Mouse (Mus musculus) layer of hippocampus, adult 2 months (tissue): Measurements from ENCODE around the gene Rpl10a. TPM values are rescaled to one million over a fixed set of nuclear protein-coding genes. Genes with fewer than 3 reads are reported as not detected.
A peak's percentile ranks its signal among the peaks of the same experiment; 100 is the strongest.
"Not testable (repeated sequence)": the region's sequence is repeated elsewhere in the genome, so short reads cannot be mapped to it uniquely, and the experiment has no call there.

Source experiments
- DNase-seq, 2 experiments: peaks; one replicate each; pipeline ENCODE4 v3.0.0; 2022; ENCODE audit warnings: low spot score in 2 of 2
- H3K27ac ChIP-seq: fragments of 200-600 bp; 2 replicates; pipeline ENCODE4 v1.8.1; 2022
- H3K4me3 ChIP-seq: fragments of 200-600 bp; 2 replicates; pipeline ENCODE4 v1.8.1; 2022; ENCODE audit warnings: mild to moderate bottlenecking
- CTCF ChIP-seq: fragments of 200-600 bp; conservative IDR thresholded peaks from 2 replicates; pipeline ENCODE4 v1.8.1; 2022; ENCODE audit warnings: antibody characterized with exemption, mild to moderate bottlenecking, moderate library complexity
- total RNA-seq, 2 experiments: library from RNA; stranded (reverse); gene quantifications; 2 replicates each; pipeline ENCODE4 v1.2.3; 2021

Rpl10a gene
- total RNA-seq, 2 experiments from 2014 or later = 345 to 350 TPM

DNA sequence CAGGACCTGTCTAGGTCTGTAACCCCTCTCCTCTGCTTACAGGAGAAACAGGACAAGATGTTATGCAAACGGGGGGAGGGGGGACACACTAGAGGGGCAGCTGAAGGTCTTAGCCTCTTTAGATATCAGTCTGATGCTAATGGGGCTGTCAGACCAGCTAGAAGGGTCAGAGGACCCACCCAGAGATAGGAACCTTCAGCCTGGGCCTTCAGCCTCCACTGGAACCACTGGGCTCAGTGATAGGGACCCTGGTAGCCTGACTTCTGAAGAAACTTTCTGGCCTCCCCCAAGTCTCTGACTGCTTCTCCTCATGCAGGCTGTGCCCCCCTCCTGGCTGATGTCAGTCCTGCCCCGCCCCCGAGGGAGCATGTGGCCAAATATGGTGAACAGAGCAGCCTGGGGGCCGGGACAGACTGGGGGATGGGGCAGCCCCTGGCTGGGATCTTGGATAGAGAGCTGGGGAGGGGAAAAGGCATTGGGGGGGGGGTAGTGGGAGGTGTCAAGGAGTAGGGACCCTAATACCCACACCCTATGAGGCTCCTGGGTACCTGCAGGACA, 15.9 kb downstream of the Rpl10a start:
- no peak for DNase-seq
- Histone ChIP-seq H3K27ac (no peak overlapping the region), H3K4me3 (no peak overlapping the region)
- TF ChIP-seq CTCF = no peak

DNA sequence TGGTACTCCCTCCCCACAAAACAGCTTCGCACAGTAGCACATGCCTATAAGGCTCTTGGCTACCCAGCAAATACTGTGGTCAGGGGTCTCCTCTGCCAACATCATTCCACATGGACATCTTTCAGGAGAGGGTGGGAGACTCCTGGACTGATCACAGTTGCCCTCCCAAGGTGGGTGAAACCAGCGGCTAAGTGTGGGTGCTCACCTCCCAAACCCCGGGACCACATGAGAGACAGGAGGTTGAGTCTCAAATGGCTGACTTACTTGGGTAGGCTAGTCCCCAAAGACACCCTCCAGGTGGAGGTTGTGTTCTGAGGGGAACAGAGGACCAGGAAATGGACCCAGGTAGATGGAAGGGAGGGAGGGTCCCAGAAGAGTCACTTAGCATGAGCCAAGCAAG, 16.4 kb downstream of the Rpl10a start:
- Histone ChIP-seq H3K27ac (no peak overlapping the region), H3K4me3 (no peak overlapping the region)
- TF ChIP-seq CTCF = no peak
- DNase-seq = no peak

DNA sequence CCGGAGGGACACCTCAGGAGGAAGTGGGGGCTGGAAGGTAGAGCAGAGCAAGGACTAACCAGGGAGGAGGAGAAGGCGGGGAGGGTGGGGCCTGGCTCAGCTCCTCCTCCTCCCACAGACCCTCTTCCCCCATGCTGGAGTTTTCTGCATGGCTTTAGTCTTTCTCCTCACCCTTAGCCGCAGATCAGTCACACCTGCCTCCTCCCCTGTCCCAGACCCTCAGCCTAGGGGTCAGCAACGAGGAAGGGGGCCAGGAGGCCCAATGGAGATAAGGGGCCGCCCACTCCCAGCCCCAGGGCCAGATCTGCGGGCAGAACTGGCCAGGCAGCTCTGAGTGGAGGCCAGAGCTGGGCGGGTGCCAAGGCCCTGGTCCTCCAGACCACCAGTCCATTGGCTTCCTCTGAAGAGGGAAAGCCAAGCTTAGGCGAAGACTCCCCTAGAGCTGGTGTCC, 17.0 kb downstream of the Rpl10a start:
- Histone ChIP-seq H3K27ac (no peak overlapping the region), H3K4me3 (no peak overlapping the region)
- no peak for DNase-seq
- TF ChIP-seq CTCF = no peak

GRCm38 (mm10) chr17:28345882-28346281, 17.6 kb downstream of the Rpl10a start:
- TF ChIP-seq CTCF = no peak
- DNase-seq = no peak
- Histone ChIP-seq H3K4me3 (no peak overlapping the region), H3K27ac (no peak overlapping the region)

- Histone ChIP-seq H3K27ac (no peak overlapping the region), H3K4me3 (no peak overlapping the region)
- DNase-seq = no peak
- no peak for TF ChIP-seq CTCF
These were observed 19.1 kb downstream of the Rpl10a start for GRCm38 (mm10) chr17:28347327-28347726.

DNA sequence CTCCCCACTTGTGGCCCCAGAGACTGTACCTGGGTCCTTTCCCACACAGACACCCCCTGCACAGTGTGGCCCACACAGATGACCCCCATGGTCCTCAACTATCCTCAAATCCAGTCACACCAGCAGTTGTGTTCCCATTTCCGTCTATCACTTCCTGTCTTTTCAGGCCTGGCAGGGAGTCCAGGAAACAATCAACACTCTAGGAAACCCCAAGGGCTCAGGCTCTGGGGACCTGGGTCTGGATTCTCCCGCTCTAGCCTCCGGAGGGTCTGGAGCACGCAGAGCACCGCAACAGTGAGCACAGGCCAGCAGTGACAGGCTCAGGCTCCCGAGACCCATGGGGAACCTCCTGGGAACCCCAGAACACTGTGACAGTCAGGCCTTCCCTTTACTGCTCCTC, 19.9 kb downstream of the Rpl10a start:
- DNase-seq = no peak
- TF ChIP-seq CTCF = no peak
- Histone ChIP-seq H3K4me3 (no peak overlapping the region), H3K27ac (no peak overlapping the region)

DNA sequence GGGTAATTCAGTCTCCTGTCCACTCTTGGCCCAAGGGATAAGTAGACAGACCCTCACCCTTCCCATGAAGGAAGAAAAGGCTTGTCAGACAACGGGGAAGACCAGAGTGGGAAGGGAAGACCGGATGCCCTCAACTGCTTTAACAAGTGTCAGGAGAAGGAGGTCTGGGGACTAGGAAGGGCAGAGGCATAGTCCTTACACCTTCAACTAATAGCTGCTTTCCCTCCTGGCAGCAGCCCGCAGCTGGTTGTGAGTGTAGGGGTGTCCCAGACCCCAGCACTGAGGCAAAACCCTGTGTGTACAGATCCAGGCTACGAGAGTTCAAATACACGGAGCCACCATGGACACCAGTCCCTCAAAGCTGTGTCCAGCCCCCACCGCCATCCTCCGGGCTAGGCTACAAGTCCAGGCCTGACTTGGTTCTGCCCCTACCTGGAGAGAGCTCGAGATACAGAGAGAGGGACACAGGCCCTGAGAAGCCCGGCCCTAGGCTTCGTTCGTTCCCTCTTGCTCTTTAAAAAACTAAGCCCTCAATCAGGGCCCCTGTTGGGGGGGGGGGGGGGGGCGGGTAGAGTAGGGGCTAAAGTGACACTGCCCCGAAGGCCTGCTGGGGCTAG, 21.1 kb downstream of the Rpl10a start:
- TF ChIP-seq CTCF = no peak
- H3K4me3 ChIP-seq = peak overlapping the region; percentile 61
- H3K27ac ChIP-seq = no peak overlapping the region; the same call in 1 of the 2 replicates
- no peak for DNase-seq

GRCm38 (mm10) chr17:28349901-28350465, 21.7 kb downstream of the Rpl10a start:
- Histone ChIP-seq H3K4me3 (peak overlapping the region; percentile 61), H3K27ac (peak overlapping the region; percentile 62; the same call in 1 of the 2 replicates)
- no peak for DNase-seq
- no peak for TF ChIP-seq CTCF

GRCm38 (mm10) chr17:28350466-28351352, 22.4 kb downstream of the Rpl10a start, which contains the start of gene Tead3:
Gene Tead3, minus strand, starts transcription at chr17:28350817.
- DNase-seq = no peak
- Histone ChIP-seq H3K4me3 (peak within 1 kb of the TSS; percentile 61), H3K27ac (peak within 1 kb of the TSS; percentile 69)
- TF ChIP-seq CTCF = no peak

DNA sequence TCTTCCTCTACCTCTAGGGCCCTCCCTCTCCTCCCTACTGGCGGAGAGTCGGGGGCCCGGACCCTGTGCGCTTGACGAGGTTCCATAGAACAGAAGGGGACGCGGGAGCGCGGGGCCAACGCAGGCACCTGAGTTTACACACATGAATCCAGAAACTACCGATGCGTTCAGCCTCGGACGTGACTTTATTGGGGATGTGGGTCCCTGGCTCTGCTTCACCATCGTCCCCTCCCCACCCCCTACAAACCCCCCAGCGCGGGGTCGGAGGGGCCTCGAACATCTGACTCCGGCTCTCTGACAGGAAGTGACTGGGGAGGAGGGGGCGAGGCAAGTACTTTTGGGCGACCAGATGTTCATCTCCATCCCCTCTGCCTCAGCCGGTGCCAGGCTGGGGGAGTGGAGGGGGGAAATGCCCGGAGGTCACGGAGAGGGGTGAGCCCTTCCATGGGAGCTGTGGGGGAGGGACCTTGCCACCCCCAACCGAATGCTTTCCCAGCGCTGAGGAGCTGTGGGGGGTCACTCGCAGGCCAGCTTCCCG, 23.2 kb downstream of the Rpl10a start:
- Histone ChIP-seq H3K27ac (peak overlapping the region; percentile 69; the same call in 1 of the 2 replicates), H3K4me3 (peak overlapping the region; percentile 61)
- no peak for TF ChIP-seq CTCF
- no peak for DNase-seq

- H3K27ac ChIP-seq = no peak overlapping the region
- TF ChIP-seq CTCF = no peak
- DNase-seq = no peak
- no peak overlapping the region for H3K4me3 ChIP-seq
These were observed 23.7 kb downstream of the Rpl10a start for GRCm38 (mm10) chr17:28352018-28352417.

DNA sequence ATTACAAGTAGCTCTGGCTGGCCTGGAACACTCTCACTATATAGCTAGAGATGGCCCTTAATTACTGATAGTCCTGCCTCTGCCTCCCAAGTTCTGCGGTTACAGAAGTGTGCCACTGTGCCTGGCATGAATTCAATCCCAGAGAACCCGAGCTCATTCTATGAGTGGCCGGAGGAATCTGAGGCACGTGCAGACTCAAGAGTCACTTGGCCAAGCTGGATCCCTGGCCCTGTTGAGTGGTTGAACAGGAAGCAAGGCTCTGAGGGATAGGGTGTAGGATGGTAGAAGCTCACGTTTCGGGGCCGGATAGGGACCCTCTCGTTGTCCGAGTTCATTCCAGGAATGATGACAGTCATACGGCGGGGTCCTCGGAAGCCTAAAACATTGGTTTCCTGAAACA, 27.6 kb downstream of the Rpl10a start:
- H3K4me3 ChIP-seq = no peak overlapping the region
- no peak overlapping the region for H3K27ac ChIP-seq
- no peak for DNase-seq
- no peak for TF ChIP-seq CTCF

DNA sequence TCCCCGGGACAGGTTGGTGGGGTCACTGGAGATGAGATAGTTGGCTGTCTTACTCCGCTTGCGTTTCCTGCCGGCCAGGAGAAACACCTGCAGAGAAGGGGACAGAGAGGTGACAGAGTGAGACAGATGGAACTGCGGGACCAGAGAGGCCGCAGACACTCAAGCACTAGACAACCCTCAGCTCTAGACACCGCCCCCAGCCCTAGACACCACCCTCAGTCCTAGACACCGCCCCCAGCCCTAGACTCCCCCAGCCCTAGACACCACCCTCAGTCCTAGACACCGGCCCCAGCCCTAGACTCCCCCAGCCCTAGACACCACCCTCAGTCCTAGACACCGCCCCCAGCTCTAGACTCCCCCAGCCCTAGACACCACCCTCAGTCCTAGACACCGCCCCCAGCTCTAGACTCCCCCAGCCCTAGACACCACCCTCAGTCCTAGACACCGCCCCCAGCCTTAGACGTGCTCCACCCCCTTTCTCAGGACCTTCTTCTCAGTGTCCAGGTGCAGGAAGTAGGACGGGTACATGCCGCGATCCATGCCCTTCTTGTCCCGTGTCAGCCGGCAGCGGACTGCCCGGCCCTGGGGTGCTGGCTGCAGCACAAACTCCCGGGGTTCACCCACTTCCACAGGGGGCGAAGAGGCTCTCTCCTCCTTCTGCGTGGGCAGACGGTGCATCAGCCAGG, 30.4 kb downstream of the Rpl10a start:
- H3K4me3 ChIP-seq, H3K27ac ChIP-seq, DNase-seq: not testable (repeated sequence)
